Mouse (Mus musculus) heart, embryonic 14.5 days (tissue): ENCODE results near the gene Arid5b. TPM values are rescaled to one million over a fixed set of nuclear protein-coding genes. Genes with fewer than 3 reads are reported as not detected.

Experiments used
- ATAC-seq: fragments of 200-750 bp; cut with Nextera tagmentation; 2 replicates; pipeline ENCODE4 v1.8.0; 2017; ENCODE audit warnings: low read depth, moderate TSS enrichment; ENCODE audit not compliant: insufficient number of reproducible peaks, insufficient read depth, low FRiP score
- H3K27ac ChIP-seq, 2 experiments: fragments of 200-500 bp in 1 of 2; fragments of 300-500 bp in 1 of 2; sonication (generic) in 1 of 2; replicated peaks in 1 of 2; 2 replicates each; pipeline ENCODE4 v1.5.1; 2012 to 2014; ENCODE audit warnings: low read depth in 2 of 2, low read length in 2 of 2, control low read depth in 1 of 2, mild to moderate bottlenecking in 1 of 2, mixed read lengths in 1 of 2; ENCODE audit not compliant: control insufficient read depth in 1 of 2, insufficient read depth in 1 of 2
- H3K27me3 ChIP-seq: fragments of 300-500 bp; sonication (generic); 2 replicates; pipeline ENCODE4 v1.6.1; 2014; ENCODE audit warnings: mild to moderate bottlenecking, low read length, control low read depth; ENCODE audit not compliant: control insufficient read depth, insufficient read depth
- H3K36me3 ChIP-seq: fragments of 300-500 bp; sonication (generic); 2 replicates; pipeline ENCODE4 v1.6.1; 2014; ENCODE audit warnings: mild to moderate bottlenecking, control low read depth, low read length, mixed read lengths; ENCODE audit not compliant: control insufficient read depth, insufficient read depth
- H3K4me1 ChIP-seq, 2 experiments: fragments of 200-500 bp in 1 of 2; fragments of 300-500 bp in 1 of 2; sonication (generic) in 1 of 2; 2 replicates each; pipeline ENCODE4 v1.6.1; 2012 to 2014; ENCODE audit warnings: low read length in 2 of 2, control low read depth in 1 of 2, mixed read lengths in 1 of 2; ENCODE audit not compliant: control insufficient read depth in 2 of 2, insufficient read depth in 2 of 2
- H3K4me2 ChIP-seq: fragments of 300-500 bp; sonication (generic); 2 replicates; pipeline ENCODE4 v1.6.1; 2014; ENCODE audit warnings: mild to moderate bottlenecking, low read length
- H3K4me3 ChIP-seq, 2 experiments: fragments of 200-500 bp in 1 of 2; fragments of 300-500 bp in 1 of 2; sonication (generic) in 1 of 2; 2 replicates each; pipeline ENCODE4 v1.5.1; 2012 to 2014; ENCODE audit warnings: low read length in 2 of 2, mild to moderate bottlenecking in 2 of 2, control low read depth in 1 of 2, low read depth in 1 of 2, moderate library complexity in 1 of 2; ENCODE audit not compliant: control insufficient read depth in 1 of 2, insufficient read depth in 1 of 2
- H3K9ac ChIP-seq: fragments of 300-500 bp; sonication (generic); 2 replicates; pipeline ENCODE4 v1.6.1; 2014; ENCODE audit warnings: mild to moderate bottlenecking, low read length
- H3K9me3 ChIP-seq: fragments of 300-500 bp; sonication (generic); 2 replicates; pipeline ENCODE4 v1.6.1; 2016; ENCODE audit warnings: low read length, control low read depth; ENCODE audit not compliant: control insufficient read depth
- WGBS: fragments of 180-500 bp; shearing (Covaris S2); extraction: QIAGEN DNeasy Blood & Tissue Kit; methylation state at CpG from one replicate; pipeline ENCODE4 v1.1.7; 2014; 5-methylcytosine and 5-hydroxymethylcytosine counted together
- polyA plus RNA-seq: library from polyadenylated mRNA; unstranded; fragments of >200 nt; fragmentation: Nextera tagmentation; extraction: Ambion mirVana; gene quantifications from 2 replicates; pipeline ENCODE4 v1.2.1, GENCODE M21; 2014

The Arid5b gene
- polyA plus RNA-seq, 1 experiment from 2014 or later, result 23.0 TPM

- ATAC-seq, result no peak
- peak overlapping the region; percentile 86 to 92 for H3K27ac ChIP-seq
- H3K27me3 ChIP-seq, result no peaks in the 10 kb centered on the region
- H3K36me3 ChIP-seq, result no peaks in the 10 kb centered on the region
- H3K9ac ChIP-seq, result no peak overlapping the region
- H3K4me2 ChIP-seq, result no peak overlapping the region
- H3K4me3 ChIP-seq, result no peak overlapping the region
- 53% methylated on average over 4 of the region's 4 CpGs for WGBS
- peaks cover 21 to 58% of the 10 kb centered on the region in 2 experiments for H3K4me1 ChIP-seq
- H3K9me3 ChIP-seq, result no peaks in the 10 kb centered on the region
Observed at GRCm38 (mm10) chr10:68167118-68167517, 111.4 kb downstream of the Arid5b start.

DNA sequence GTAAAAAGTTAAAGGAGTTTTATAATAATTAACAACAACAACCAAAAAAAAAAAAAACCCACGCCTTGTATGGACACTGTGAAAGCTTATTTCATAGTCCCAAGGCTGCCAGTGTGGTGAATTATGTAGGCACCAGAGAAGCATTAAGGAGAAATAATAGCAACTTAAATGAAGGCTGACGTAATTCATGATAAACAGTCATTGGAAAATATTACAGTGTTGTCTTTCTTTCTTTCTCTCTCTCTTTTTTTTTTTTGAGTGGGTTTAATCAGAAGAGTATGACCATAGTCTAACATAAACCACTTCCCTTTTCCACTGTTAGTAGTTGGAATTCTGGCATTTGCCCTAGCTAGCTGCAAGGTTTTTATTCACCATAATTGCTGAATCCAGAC, 111.8 kb downstream of the Arid5b start:
- peak overlapping the region; percentile 86 to 92 for H3K27ac ChIP-seq
- no peak overlapping the region for H3K4me3 ChIP-seq
- peaks cover 19 to 57% of the 10 kb centered on the region in 2 experiments for H3K4me1 ChIP-seq
- H3K9ac ChIP-seq, result no peak overlapping the region
- H3K36me3 ChIP-seq, result no peaks in the 10 kb centered on the region
- H3K27me3 ChIP-seq, result no peaks in the 10 kb centered on the region
- H3K4me2 ChIP-seq, result no peak overlapping the region
- ATAC-seq, result no peak
- H3K9me3 ChIP-seq, result no peaks in the 10 kb centered on the region
- 78% methylated on average over 2 of the region's 2 CpGs for WGBS

DNA sequence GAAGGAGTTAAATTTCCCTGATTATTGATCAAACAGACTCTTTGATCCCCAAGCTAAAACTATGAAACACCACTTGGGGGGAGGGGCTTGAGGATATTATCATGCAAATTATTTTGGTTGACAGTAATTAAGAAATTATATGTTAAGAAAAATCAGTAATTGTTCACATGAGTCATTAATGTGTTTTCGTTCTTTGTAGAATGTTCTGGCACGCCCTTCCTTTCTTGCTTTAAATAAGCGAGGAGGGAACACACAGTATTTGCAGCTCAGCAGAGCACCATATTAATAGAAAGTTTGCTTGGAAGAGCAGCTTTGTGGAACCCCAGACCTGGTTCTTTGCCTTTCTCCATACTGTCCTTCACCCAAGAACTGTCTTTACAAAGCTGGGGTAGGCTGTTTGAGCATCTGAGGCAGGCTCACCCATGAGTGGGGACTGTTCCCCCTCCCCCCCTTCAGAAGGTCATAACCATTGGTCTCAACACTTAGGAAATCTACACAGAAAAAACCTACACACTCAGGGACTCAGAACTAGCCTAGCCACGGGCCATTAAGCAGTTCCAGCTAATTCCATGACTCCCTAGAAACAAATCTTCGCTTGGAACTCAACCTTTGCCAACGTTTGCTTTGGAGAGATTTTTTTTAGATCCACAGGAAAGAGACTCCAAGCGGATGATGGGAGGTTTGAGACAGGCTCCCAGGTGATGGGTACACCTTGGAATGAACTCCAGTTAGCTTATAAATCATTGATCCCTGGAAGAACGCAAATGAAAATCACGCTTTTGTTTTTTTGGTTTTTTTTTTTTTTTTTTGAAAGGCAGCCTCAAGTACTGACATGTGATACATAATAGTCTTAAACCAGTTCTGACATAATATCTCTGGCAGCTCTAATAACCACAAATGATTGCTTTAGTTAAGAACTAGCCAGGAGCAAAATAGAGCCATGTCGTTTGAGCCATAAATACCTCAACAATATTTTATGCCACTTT, 112.5 kb downstream of the Arid5b start:
- H3K36me3 ChIP-seq, result no peaks in the 10 kb centered on the region
- H3K4me1 ChIP-seq, result peaks cover 15 to 50% of the 10 kb centered on the region in 2 experiments
- no peak overlapping the region for H3K4me2 ChIP-seq
- H3K9me3 ChIP-seq, result no peaks in the 10 kb centered on the region
- H3K27ac ChIP-seq, result peak overlapping the region in 1 of 2 experiments; percentile 76; a peak in 3 of 4 replicates
- H3K4me3 ChIP-seq, result no peak overlapping the region
- 68% methylated on average over 10 of the region's 10 CpGs for WGBS
- ATAC-seq, result no peak
- H3K27me3 ChIP-seq, result no peaks in the 10 kb centered on the region
- no peak overlapping the region for H3K9ac ChIP-seq

DNA sequence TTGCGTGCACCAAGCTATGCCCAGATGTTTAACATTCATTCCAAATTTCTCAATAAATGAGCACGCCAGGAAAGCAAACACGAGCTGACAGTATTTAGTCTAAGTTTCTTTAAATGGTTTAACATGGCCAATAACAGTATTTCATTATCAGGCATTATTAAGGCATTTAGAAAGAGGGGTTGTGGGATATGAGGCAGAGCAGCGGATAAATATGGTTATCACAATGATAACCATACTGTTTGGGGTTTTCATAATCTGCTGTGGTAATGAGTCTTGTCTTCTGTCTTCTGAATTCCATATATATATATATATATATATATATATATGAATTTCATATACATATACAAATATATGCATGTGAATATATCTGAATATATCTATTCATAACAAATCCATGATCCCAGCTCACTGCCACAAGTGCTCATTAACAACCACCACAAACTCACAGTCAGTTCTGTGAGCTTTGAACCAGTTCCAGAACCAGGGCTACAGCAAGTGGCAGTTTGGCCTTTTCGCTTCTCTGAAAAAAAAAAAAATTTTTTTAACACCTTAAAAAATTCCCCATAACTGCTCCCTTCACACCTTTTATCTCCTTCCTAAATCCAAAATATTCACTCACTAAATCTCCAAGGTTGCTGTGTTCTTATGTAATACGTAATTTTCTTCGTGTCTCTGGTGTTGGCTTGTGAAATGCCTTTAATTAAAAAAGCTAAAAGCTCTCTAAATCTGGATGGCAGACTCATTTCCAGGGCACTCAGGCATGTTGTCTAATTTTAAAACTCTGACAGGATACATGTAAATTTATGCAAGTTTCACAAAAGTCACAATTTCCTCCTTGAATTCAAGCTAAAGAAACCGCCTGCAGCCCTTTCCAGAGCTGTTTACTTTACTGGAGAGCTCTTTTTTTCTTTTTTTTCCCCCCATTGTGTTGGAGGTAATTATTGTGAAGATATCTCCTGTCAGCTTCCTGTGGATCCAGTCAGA, 113.5 kb downstream of the Arid5b start:
- ATAC-seq, result no peak
- no peaks in the 10 kb centered on the region for H3K27me3 ChIP-seq
- H3K9ac ChIP-seq, result no peak overlapping the region
- peaks cover 15 to 50% of the 10 kb centered on the region in 2 experiments for H3K4me1 ChIP-seq
- H3K4me3 ChIP-seq, result no peak overlapping the region
- H3K9me3 ChIP-seq, result no peaks in the 10 kb centered on the region
- no peaks in the 10 kb centered on the region for H3K36me3 ChIP-seq
- 80% methylated on average over 8 of the region's 8 CpGs for WGBS
- peak overlapping the region in 1 of 2 experiments; percentile 61; a peak in 1 of 4 replicates for H3K27ac ChIP-seq
- no peak overlapping the region for H3K4me2 ChIP-seq

DNA sequence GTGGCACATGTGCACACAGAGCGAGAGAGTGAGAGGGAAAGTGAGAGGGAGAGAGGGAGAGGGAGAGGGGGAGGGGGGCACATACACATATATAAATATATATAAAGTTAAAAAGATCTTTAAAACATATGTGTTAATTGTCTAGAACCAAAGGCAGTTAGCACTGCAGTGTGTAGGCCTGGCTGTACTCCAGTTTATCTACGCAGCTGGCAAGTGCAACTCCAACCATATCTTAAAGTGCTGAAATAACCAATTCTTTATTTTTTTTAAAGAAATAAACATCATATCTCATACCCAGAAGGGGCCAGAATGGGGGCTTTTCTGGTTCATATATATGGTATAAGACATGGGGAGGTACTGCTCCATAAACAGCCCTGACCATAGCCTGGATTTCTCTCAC, 114.4 kb downstream of the Arid5b start:
- Histone ChIP-seq H3K27me3 (no peaks in the 10 kb centered on the region), H3K27ac (no peak overlapping the region; a peak in 1 of 4 replicates), H3K4me2 (no peak overlapping the region), H3K9ac (no peak overlapping the region), H3K36me3 (no peaks in the 10 kb centered on the region), H3K4me1 (peaks cover 15 to 43% of the 10 kb centered on the region in 2 experiments), H3K9me3 (no peaks in the 10 kb centered on the region), H3K4me3 (no peak overlapping the region)
- ATAC-seq, result no peak
- WGBS, result 74% methylated on average over 2 of the region's 2 CpGs

GRCm38 (mm10) chr10:68159759-68160158, 118.8 kb downstream of the Arid5b start:
- Histone ChIP-seq H3K4me3 (no peak overlapping the region), H3K9me3 (no peaks in the 10 kb centered on the region), H3K4me2 (no peak overlapping the region), H3K9ac (no peak overlapping the region), H3K4me1 (peaks cover 11 to 36% of the 10 kb centered on the region in 2 experiments), H3K27ac (no peak overlapping the region), H3K27me3 (no peaks in the 10 kb centered on the region), H3K36me3 (no peaks in the 10 kb centered on the region)
- no peak for ATAC-seq
- WGBS, result 91% methylated on average over 9 of the region's 9 CpGs

- no peaks in the 10 kb centered on the region for H3K27me3 ChIP-seq
- H3K9ac ChIP-seq, result no peak overlapping the region
- H3K27ac ChIP-seq, result no peak overlapping the region; a peak in 1 of 4 replicates
- no peak overlapping the region for H3K4me3 ChIP-seq
- no peak for ATAC-seq
- WGBS, result 34% methylated on average over 5 of the region's 5 CpGs
- no peak overlapping the region for H3K4me2 ChIP-seq
- no peaks in the 10 kb centered on the region for H3K36me3 ChIP-seq
- H3K4me1 ChIP-seq, result peaks cover 11 to 32% of the 10 kb centered on the region in 2 experiments
- no peaks in the 10 kb centered on the region for H3K9me3 ChIP-seq
Observed at GRCm38 (mm10) chr10:68158555-68158954, 120.0 kb downstream of the Arid5b start.
